Mouse (Mus musculus) CD4-positive helper T cell, adult 2 months (primary cell): Measurements from ENCODE around the gene Cd59a.
"Not testable (repeated sequence)": the region's sequence is repeated elsewhere in the genome, so short reads cannot be mapped to it uniquely, and the experiment has no call there.

ENCODE experiments used
- DNase-seq: peaks from one replicate; pipeline ENCODE4 v3.0.0-alpha.2; 2012; ENCODE audit warnings: low read depth, missing footprints, low spot score

Cd59a gene

GRCm38 (mm10) chr2:104095741-104096213, at the start of gene Cd59a:
Cd59a (plus strand) TSS chr2:104095801.
- peak; percentile 22 for DNase-seq

DNA sequence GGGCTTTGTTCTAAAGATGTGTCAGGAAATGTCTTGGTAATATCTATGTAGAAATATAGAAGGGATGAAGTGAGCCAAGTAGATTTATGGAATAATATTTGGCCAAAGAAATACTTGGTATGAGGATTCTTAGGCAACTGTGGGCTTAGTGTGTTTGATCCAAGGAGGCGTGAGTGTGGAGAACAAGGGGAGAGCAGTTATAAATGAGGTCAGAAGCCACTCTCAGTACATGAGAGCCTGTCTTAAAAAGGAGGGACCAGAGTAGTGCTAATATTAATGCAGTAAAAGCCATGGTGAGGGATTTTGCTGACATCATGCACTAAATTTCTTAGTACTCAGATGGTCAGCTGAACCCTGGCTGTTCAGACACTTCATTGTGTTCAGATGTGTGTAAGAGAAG, 37.2 kb upstream of the Cd59a start:
- DNase-seq, result no peak

DNA sequence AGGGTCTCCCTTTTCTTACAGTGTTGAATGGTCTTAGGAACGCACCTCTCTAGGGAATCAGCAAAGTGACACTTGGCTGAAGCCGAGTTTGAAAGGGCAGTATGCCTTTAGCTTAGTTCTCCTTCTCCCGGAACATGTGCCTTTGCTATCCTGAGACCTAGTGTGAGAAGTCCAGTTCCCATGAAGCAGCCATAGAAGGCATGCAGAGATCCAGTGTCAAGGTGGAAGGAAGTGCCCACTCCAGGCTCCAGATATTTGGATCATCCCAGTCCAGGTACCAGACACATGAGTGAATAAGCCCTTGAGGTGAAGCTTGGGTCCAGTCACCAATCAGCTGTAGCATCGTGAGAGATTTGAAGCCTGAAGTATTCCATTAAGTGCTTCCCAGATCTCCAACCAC, 36.6 kb upstream of the Cd59a start:
- no peak for DNase-seq

- DNase-seq, result no peak
Observed at GRCm38 (mm10) chr2:104059786-104060185, 35.8 kb upstream of the Cd59a start.

DNA sequence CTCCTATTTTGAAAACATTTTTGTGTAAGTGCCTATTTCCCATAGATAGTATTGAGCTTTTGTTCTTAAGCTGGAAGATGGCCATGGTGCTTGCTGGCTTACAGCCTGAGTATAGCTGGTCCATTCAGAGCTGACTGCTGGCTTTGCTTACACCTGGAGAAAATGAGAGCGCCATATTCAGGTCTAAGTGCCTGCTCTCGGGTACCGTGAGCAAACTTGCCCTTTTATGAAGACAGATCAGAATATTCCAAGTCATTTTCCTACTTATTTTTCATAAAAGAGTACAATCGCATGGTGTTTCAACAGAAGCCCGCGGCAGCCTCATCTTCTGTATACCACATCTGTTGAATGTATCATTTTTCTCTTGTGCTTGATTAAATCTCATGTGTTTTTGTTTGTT, 34.6 kb upstream of the Cd59a start:
- DNase-seq, result no peak

DNA sequence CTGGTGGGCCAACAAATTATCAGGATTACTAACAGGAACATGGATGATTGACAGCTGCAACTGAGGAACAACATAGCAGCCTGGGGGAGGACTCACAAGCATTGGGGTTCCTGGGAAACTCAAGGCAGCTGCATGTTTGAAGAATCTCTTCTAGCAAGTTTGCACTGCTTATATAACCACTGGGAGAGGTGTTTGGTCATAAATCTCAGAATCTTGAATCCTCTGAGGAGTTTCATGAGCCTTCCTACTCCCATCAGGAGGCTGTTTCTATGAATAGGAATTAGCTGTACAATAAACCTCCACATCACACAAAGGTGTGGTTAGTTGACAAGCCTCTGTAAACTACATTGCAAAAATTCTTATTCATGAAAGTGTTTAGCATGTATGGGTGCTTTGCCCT, 32.9 kb upstream of the Cd59a start:
- DNase-seq, result no peak

- DNase-seq, result no peak
Observed at GRCm38 (mm10) chr2:104064152-104064551, 31.4 kb upstream of the Cd59a start.

DNA sequence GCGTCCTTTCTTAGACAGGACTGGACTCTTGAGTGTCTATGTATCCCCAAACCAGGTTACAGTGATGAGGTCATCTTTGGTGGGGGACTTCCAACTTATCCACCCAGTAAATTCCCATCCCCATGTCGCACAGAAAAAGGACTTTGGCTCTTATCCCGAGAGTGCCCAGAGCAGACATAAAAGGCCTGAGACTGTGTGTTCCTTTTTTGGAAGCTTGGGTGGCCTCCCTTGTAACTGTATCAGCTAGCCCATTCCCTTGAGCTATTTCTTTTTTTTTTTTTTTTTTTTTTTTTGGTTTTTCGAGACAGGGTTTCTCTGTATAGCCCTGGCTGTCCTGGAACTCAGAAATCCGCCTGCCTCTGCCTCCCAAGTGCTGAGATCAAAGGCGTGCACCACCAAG, 30.1 kb upstream of the Cd59a start, which contains the start of gene Gm10912:
Gene Gm10912, plus strand, starts transcription at position 301 of the 400 bp plus-strand sequence.
- not testable (repeated sequence) for DNase-seq

- DNase-seq, result not testable (repeated sequence)
Observed at GRCm38 (mm10) chr2:104068450-104068849, 27.2 kb upstream of the Cd59a start, which contains the start of gene Gm10799. Gm10799 (minus strand) TSS chr2:104068550.

DNA sequence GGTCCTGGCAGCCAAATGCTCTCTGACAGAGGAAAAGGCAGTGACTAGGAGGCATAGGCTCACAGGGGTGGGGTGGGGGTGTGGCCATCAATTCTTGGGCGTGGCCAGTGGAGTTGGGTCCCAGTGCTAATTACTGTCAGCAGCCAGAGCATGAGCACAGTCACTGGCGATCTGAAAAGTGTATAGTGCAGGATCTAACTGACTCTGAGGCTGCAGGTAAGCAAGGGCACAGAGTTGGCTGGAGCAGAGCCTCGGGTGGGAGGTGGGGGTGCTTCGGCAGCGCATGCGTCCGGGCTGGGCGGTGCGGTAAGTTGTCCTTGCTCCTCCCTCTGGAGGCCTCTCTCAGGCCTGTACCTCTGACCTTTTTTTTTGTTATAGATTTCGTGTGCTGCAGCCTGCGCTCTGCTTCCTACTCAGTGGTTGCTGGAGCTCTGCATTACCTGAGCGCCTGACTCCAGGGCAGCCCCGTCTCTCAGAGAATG, 25.9 kb upstream of the Cd59a start, which contains the start of gene Cd59b:
Gene Cd59b, plus strand, starts transcription at position 146 of the 482 bp plus-strand sequence.
- DNase-seq, result peak; percentile 56

DNA sequence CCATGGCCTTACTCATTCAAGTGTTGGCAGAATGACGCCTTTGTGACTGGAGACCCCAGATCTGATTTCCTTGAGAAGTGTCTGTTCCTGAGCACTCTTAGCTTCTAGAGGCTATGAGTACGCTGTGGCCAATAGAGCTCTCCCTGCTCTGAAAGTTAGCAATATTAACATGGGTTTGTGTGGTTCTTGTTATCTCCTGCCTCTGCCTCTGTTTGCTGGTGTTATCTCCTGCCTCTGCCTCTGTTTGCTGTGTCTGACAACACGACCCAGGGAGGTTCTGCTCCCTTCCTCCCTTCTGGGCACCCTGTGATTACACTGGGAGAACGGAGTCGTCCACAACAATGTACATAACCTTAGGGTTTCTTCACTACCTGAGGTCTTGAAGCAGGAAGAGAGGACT, 17.3 kb upstream of the Cd59a start:
- DNase-seq, result not testable (repeated sequence)

- not testable (repeated sequence) for DNase-seq
Observed at GRCm38 (mm10) chr2:104081436-104082050, 14.1 kb upstream of the Cd59a start.

- DNase-seq, result no peak
Observed at GRCm38 (mm10) chr2:104082474-104082873, 13.1 kb upstream of the Cd59a start.

- not testable (repeated sequence) for DNase-seq
Observed at GRCm38 (mm10) chr2:104084027-104084426, 11.6 kb upstream of the Cd59a start.

GRCm38 (mm10) chr2:104087562-104087961, 8.0 kb upstream of the Cd59a start:
- DNase-seq, result not testable (repeated sequence)

- no peak for DNase-seq
Observed at GRCm38 (mm10) chr2:104093305-104093704, 2.3 kb upstream of the Cd59a start.

GRCm38 (mm10) chr2:104096256-104096655, 655 bp downstream of the Cd59a start:
- no peak for DNase-seq

GRCm38 (mm10) chr2:104096796-104097195, 1.2 kb downstream of the Cd59a start:
- not testable (repeated sequence) for DNase-seq

DNA sequence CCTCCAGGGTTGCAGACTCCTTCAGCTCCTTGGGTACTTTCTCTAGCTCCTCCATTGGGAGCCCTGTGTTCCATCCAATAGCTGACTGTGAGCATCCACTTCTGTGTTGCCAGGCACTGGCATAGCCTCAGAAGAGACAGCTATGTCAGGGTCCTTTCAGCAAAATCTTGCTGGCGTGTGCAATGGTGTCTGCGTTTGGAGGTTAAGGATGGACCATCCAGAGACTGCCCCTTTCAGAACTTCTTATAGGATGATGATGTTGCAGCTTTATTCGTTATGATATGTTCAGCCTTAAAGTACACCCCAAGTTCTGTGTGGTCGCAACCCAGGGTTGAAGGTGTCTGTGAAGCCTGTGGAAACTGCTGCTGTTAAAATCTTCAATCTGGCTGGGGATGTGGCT, 1.8 kb downstream of the Cd59a start:
- not testable (repeated sequence) for DNase-seq

- DNase-seq, result no peak
Observed at GRCm38 (mm10) chr2:104098529-104099230, 3.1 kb downstream of the Cd59a start.

DNA sequence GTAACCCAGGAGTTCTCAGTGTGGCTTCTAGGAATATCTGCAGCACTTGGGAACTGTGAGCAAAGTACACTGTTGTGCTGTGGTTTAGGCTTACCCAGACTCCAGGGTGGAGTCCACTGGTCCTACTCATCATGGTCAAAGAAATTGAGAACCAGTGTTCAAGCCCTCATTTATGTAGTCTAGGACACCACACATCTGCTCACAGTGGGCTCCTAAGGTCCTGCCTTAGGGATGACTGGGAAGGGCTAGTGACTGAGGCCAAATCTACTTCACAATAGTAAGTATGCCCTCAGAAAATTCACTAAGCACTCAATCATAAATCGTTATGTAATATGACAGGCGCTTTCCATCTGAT, 3.6 kb downstream of the Cd59a start:
- DNase-seq, result no peak

GRCm38 (mm10) chr2:104099946-104100345, 4.3 kb downstream of the Cd59a start:
- DNase-seq, result no peak

- DNase-seq, result no peak
Observed at GRCm38 (mm10) chr2:104104800-104105199, 9.2 kb downstream of the Cd59a start.
